Mouse (Mus musculus): ENCODE results near the gene Rad54l.
A peak's percentile ranks its signal among the peaks of the same experiment; 100 is the strongest.

The Rad54l gene

DNA sequence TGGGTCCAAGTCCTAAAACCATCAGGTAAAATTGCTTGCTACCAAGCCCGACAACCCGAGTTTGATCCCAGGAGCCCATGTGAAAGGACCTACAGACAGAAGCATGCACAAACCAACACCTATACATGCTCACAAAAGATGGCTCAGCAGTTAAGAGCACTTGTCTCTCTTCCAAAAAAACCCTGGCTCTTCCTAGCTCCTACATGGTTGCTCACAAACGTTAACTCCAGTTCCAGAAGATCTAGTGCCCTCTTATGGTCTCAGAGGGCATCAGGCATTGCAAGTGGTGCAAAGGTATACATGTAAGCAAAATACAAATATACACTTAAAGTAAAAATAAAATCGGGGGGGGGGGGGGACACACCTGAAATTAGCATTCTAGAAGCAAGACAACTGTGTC lies 50.3 kb downstream of the Rad54l start:
- no peak for DNase-seq (ENCODE audit: low spot score)

DNA sequence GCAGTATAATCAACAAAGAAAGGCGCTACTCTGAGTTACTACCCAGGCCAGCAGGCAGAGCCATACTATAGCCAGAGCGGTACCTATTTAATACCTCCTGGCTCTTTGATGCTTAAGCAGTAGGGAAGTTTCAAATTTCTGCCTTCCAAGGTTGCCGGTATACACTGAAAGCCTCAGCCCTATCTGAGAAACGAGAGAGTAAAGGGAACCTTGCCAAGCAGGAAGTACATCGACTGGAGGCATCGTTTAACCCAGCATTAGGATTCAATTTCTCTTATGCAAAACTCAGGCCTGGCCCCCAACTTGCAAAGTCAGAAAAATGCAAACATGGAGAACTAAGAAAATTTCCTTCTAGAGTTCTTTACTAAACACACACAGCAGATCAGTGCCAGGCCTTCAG lies 53.4 kb downstream of the Rad54l start:
- no peak for DNase-seq (ENCODE audit: low spot score)

DNA sequence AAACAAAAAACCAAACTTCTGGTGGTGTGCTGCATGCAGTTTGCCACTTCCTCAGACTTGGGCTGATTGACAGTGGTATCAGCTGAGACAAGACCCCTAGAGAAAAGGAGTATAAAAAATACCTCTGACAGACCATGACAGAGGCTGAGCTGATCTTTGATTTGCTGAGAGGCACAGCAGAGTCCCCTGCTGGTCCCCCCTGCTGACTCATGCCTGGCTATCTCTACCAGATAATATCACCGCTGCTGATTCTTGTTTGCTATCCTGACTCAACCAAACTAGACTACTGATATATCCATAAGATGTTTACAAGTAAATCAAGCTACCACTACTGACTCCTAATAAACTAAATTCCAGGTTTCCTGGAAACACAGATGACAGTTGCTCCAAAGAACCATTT lies 59.6 kb downstream of the Rad54l start:
- DNase-seq (ENCODE audit: low spot score) = no peak

DNA sequence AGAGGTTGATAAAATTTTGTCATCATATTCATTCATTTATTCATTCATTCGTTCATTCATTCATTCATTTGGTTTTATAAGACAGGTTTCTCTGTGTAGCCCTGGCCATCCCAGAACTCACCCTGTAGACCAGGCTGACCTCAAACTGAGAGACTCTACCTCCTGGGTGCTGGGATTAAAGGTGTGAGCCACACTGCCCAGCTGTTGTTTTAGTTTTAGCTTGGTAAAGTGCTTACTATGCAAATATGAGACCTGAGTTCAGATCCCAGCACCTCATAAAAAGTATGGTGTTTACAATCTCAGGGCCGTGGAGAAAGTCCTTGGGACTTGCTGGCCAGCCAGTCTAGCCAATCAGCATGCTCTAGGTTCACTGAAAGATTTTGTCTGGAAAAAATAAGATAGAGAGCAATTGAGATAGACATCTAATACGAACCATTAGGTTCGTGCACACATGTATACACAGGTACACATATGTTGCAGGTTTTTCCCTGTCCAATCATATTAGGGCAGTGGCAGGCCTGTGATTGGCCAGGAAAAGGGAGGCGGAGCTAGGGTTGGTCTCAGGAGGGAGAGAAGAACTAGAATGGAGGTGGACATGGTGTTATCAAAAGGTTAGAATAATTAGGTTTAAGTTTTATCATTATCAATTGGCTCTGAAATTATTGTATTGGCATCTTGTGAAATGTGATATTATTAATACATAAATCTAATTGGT lies 64.3 kb downstream of the Rad54l start:
- DNase-seq (ENCODE audit: low spot score) = no peak

DNA sequence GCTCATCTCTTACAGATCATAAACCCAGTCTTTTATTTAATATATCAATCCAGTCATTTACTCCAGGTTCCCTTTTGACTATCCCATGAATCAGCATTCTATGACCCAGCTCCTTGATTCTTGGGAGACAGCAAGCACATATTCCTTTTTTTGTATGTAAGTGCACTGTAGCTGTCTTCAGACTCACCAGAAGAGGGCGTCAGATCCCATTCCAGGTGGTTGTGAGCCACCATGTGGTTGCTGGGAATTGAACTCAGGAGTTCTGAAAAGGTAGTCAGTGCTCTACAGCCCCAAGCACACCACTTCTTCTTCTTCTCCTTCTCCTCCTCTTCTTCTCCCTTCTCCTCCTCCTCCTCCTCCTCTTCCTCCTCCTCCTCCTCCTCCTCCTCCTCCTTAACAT lies 65.9 kb downstream of the Rad54l start:
- DNase-seq (ENCODE audit: low spot score) = no peak

DNA sequence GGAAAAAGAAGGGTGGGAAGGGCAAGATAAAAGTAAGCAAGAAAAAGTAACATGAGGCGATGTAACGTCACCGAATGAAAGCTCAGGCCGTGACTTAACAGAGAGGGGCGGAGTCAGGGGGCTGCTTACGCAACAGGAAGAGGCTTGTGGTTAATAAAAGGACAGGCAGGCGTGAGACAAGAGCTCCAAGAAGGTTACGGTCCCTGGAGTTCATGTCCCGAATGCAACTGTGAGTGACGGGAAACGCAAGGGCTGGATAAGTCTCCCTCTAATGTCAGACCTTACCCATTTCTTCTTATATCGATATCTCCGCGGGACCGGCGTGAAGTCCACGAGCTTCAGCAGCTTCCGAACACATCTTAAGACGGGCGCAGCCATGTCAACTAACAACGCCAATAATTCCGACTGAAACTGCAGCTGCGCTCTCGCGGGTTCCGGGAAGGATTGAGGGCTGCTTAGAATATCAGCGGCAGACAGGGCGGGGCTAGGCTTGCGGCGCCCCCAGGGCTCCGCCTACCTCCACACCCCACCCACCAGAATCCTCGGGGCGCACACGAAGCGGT lies 70.0 kb downstream of the Rad54l start, which contains the start of gene Nsun4:
Gene Nsun4, minus strand, starts transcription at position 478 of the 563 bp plus-strand sequence.
- DNase-seq (ENCODE audit: low spot score) = peak; percentile 94

DNA sequence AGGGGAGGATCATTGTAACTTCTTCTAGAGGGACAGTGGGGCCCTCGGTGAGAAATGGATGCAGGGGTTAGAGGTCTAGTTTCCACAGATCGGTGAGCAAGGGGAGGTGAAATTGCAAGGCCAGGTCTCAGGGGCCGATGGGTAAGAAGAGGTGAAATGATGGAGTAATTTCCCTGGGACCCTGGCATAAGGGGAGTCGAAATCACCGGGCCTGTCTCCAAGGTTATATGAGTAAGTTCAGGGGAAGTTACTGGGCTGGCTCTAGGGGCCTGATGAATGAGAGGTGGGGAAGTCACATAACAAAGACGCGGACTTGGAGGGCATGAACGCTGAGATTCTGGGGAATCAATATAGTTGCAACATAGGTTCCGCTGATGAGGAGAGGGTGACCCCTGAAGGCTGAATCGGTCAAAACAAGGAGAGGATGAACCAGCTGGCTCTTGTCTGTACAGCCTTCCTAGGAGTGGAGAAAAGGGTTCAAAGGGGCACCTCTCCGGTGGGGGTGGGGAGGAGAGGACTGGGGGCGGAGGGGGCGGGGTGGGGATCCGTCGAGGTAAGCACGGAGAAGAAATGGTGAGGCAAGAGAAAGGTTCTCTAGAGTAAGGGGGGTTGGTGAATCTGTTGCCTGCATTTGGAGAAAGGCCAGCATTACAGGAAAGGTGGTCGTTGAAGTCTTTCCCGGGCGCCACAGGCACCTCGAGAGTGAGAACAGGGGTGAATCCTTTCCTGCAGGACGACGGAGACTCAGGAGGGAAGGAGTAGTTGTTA lies 70.8 kb downstream of the Rad54l start:
- DNase-seq (ENCODE audit: low spot score) = peak; percentile 83

DNA sequence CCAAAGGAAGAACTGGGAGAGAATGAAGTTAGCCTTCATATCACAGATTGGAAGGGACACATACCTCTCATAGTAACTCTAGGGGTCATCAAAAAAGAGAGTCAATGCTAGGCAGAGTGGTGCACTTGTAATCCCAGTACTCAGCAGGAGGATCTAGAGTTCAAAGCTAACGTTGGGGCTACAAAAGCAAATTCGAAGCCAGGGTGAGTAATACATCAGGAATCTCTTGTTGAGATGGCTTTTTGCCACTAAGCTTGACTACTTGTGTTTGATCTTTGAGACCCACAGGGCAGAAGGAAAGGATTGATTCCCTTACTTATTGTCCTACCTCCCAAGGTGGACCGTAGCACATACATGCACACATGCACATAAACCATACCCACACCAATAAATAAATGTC lies 74.3 kb downstream of the Rad54l start:
- DNase-seq (ENCODE audit: low spot score) = no peak

DNA sequence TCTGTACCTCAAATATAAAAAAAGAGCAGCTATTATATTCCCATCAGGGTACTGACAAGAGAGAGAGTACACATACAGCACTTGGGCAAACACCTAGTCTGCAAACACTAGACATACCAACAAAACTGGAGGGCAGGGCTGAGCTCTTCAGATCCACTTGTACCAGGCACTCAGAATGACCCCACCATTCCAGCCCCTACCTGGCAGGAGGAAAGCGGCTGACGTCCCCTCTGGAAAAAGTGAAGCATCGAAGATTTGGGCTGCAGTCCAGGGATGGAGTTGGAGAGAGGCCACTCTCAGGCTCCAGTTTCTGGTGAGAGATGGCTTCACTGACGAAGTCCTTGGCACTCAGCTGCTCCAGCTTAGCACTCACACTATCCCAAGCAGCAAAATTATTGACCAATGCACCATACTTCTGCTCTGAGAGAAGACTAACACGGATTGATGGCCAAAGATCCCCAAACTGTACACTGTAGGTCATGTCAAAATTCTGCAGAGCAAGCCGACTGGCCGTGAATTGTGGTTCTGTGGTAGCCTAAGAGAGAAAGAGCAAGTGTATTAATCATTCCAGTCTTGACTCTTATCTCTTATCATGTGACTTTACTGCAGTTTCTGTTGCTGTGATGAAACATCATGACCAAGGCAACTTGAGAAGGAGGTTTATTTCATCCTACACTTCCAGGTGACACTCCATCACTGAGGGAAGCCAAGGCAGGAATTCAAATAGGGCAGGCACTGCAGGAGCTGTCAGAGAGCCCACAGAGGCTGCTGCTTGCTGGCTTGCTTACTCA lies 75.2 kb downstream of the Rad54l start:
- DNase-seq (ENCODE audit: low spot score) = no peak

DNA sequence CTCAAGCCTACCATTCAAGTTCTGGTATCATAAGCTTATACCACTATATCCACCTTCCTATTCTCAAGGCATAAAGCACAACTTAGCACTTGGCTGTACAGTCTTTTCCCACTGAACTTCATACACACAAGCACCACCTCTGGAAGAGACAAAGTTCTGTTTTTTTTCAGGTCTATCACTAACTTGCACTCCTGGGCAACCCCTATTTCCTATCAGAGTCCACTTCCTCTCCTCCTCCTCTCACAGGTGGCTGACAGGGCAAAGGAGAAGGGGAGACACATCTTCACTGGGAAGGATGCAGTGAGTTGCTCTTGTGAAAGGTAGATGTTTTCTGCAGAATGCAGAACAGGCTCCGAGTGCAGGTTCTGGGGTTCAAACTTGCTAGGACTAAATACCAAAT lies 75.8 kb downstream of the Rad54l start:
- no peak for DNase-seq (ENCODE audit: low spot score)

DNA sequence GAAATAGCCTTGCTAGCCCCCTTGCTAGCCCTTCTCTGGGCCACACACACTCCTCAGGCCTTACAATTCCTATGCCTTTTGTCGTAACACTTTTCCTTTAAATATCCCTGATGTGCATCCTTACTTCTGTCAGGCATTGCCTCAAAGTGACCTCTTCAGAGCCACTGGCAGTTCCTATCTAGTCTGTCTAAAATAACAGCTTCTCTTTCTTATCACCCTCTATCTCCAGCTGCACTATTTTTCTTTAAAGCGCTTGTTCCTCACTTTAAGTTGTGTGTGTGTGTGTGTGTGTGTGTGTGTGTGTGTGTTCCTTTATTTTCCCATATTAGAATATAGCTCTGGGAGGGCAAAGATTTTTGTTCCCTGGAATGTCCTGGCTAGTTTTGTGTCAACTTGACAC lies 76.9 kb downstream of the Rad54l start:
- no peak for DNase-seq (ENCODE audit: low spot score)

All from yolk sac, embryonic 10.5 days (tissue).